Mouse (Mus musculus) NIH3T3 (cell line): ENCODE results near the gene Zfp655.
"Not testable (repeated sequence)": the region's sequence is repeated elsewhere in the genome, so short reads cannot be mapped to it uniquely, and the experiment has no call there.

Experiments used
- DNase-seq: peaks from one replicate; pipeline ENCODE4 v3.0.0-alpha.2; 2012; ENCODE audit warnings: low read depth

The Zfp655 gene

DNA sequence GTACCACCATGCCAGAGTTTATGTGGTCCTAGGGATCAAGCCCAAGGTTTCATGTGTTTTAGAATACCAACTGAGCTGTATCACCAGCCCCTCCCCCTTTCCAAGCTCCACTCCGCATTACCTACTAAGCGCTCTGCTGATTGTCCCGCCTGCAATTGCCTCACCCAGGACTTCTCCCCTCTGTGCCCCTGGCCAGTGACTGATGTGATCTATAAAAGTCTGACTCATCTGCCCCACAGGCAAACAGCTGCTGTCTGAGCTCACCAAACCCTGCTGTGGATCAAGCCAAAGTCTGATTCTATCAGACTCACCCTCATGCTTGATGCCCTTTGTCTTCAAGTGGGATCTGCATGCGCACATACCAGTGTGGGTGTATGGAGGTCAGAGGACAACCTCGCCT lies 8.7 kb upstream of the Zfp655 start:
- DNase-seq = peak; percentile 57

- no peak for DNase-seq
Measured at GRCm38 (mm10) chr5:145223395-145223794, 8.1 kb upstream of the Zfp655 start.

DNA sequence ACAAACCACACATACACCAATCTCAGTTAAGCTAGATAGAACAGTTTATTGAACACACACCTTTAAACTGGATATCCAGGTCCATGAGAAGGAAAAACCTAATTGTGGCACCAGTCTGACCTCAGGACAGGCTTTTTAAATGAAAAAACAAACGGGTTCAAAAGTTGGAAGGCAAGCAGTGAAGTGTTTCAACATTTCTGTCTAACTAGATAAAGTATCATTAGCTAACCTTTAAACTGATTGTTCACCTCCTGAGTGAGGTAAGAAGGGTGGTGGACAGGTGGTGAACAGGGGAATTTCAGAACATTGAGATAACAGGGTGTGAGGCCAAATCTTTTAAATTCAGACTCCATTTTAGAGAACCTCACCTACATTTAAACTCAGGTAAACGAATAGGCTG lies 5.1 kb upstream of the Zfp655 start:
- DNase-seq = no peak

DNA sequence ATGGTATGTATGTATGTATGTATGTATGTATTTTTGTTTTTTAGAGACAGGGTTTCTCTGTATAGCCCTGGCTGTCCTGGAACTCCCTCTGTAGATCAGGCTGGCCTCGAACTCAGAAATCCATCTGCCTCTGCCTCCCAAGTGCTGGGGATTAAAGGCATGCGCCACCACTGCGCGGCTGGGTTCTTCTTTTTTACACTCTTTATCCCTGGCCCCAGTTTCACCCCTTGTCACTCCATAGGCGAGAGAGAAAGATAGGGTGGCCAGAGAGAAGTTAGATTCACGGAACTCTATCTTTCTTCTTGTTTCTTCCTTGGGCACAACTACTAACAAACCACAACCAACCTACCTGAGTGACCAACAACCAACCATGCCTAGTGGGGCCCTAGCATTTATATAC lies 2.2 kb upstream of the Zfp655 start:
- DNase-seq = not testable (repeated sequence)

DNA sequence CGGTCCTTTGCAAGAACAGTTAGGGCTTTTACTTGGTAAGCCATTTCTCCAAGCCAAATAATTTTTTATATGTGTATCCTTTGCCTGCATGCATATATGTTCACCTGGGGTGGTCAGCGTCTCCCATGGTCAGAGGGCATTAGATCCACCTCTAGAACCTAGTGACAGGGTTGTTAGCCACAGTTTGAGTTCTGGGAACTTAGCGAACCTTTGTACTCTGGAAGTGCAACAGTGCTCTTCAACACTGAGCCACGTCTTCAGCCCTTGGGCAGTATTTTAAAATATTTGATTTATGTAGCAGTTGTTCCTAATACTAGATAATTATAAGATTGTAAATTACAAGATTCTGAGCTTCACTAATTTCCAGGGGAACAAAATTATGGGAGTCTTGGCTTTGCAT lies 874 bp upstream of the Zfp655 start:
- no peak for DNase-seq

DNA sequence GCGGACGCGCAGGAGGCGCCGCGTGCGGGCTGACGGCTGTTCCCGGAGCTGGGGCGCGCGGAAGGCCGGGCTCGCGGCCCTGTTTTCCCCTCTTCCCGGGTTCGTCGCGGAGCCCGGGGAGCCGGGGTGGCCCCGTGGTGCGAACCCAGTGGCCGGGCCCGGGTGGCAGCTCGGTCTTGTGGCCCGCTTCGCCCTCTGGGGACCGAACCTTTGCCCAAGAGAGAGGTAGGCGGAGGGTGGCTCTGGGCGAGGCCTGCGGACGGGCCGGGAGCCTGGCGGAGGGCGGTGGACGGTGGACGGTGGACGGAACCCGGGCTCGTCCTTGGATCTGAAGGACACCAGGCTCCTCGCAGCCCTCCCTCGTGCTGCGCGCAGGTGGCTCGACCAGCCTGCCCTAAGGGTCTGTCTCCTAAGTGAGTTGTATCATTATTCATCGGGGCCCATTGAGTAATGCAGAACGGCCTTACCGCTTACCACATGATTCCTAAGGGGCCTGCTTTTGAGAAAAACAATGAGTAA lies 437 bp downstream of the Zfp655 start:
- DNase-seq = peak; percentile 78

DNA sequence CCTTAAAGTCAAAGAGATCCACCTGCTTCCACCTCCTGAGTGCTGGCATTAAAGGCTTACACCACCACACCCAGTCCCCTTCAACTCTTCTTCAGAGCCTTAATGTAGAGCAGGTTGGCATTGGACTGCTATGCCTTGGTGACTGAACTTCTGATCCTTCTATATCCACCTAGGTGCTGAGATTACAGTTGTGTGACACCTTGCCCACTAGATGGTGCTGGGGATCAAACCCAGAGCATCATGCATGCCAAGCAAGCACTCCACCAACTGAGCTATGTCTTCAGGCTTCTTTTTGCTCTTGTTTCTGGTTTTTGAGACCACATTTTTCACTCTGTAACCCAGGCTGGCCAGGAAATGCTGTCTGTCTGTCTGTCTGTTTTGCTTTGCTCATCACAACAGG lies 3.1 kb downstream of the Zfp655 start:
- peak; percentile 58 for DNase-seq

DNA sequence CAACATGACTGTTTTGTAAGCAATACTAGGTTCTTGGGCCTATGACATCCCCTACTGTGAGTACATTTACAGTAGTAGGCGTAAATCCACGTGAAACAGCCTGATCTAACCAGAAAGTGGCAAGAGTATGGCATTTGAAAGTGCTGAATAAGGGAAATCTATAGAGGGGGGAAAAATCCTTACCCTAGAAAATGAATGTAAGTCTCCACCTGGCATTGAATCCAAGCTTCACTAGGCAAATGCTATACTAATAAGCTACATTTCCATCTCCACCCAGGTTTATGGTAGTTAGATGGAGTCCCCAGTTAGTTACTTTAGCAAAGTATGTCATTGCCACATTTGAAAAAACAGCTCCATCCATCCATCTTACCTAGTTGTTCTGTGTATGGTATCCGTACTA lies 18.0 kb downstream of the Zfp655 start:
- no peak for DNase-seq

DNA sequence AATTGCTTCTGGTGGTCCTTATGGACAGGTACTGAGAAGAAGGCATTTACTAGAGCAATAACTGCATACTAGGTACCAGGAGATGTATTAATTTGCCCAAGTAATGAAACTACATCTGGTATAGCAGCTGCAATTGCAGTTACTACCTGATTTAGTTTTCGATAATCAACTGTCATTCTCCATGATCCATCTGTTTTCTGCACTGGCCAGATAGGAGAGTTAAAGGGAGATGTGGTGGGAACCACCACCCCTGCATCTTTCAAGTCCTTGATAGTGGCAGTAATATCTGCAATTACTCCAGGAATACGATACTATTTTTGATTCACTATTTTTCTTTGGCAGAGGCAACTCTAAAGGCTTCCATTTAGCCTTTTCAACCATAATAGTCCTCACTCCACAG lies 42.1 kb downstream of the Zfp655 start:
- DNase-seq = not testable (repeated sequence)

DNA sequence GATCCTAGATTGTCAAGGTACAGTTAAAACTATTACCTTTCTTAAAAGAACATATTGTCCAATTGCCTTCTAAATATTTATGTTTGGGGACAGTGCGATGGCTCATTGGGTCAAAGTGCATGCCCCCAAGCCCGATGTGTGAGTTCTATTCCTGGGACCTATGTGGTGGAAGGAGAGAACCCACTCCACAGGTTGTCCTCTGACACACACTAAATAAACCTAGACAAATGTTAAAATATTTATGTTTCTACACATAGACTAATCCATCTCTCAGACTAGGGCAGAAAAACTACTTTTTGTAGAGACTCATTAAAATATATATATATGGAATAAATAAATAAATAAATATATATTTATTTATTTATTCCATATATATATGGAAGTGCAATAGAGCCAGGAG lies 48.4 kb downstream of the Zfp655 start:
- DNase-seq = no peak

DNA sequence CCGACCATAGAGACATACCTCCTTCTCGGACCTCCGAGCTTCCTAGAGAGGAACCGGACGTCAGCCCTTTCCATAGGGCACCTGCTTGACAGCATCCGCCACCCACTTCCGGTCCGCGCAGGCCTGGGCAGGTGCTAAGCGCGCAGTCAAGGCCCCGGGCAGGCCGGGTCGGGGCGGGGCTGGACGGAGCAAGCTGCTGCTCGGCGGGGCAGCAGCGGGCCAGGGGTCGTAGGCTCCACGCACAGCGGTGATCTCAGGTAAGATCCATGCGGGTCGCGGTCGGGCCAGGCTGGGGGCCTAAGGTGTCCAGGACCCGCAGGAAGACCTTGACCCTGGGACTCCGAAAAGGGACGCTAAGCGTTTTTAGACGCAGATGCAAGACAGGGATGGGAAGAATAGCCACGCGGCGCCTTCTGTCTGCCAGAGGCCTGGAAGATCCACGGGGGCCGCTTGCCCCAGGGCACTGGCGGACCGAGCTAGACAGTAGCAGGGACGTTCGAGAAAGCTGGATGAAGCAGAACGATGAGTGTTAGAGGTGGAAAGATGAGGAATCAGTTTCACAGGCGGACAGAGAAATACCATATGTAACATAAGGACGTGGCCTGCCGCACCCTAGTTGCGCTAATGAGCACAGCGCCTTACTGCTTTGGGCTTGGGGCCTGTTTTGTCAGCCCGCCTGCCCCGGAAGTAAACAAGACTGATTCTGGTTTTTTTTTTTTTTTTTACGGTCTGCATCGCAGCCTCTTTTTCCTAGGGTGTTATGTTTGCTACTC lies 49.0 kb downstream of the Zfp655 start, which contains the start of gene Zscan25:
TSS of gene Zscan25 (plus strand) at position 130 of the 773 bp plus-strand sequence.
- DNase-seq = peak; percentile 96

DNA sequence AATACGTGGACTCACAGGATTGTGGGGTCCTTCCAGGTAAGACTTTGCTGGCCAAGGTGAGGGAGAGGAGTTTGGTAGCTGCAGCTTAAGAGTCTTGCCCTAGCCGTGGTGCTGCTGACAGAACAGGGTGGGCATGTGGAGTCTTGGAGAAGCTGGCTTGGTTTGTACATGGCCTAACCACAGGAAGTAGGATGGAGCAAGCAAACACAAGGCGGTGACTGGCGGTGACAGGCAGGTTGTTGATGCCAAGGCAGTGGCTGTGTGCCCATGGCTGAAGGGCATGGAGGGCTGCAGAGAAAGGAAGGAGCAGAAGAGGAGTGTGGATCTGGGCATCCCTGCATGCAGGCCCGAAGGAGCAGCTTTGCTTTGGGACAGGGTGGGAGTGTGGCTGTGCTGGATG lies 56.9 kb downstream of the Zfp655 start:
- DNase-seq = no peak

DNA sequence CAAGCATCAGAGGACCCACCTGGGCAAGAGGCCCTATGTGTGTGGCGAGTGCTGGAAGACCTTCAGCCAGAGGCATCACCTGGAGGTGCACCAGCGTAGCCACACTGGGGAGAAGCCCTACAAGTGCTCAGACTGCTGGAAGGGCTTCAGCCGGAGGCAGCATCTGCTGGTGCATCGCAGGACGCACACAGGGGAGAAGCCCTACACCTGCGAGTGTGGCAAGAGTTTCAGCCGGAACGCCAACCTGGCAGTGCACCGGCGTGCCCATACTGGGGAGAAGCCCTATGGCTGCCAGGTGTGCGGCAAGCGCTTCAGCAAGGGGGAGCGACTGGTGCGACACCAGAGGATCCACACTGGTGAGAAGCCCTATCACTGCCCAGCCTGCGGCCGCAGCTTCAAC lies 59.2 kb downstream of the Zfp655 start:
- no peak for DNase-seq

- DNase-seq = no peak
Measured at GRCm38 (mm10) chr5:145292398-145292797, 60.9 kb downstream of the Zfp655 start.
